Mouse (Mus musculus): ENCODE results near the gene Snap47.

- TF ChIP-seq CTCF (IDR thresholded peaks at IDR 0.05; ENCODE audit: borderline replicate concordance, insufficient read depth, low read depth, low read length) (no peak), POLR2A (IDR thresholded peaks at IDR 0.05; ENCODE audit: borderline replicate concordance, insufficient read depth, low read length) (no peak)
These were observed 7.9 kb downstream of the Snap47 start for GRCm38 (mm10) chr11:59443102-59443501.
